Mouse (Mus musculus): ENCODE data around the gene Mb. TPM values are rescaled to one million over a fixed set of nuclear protein-coding genes. Genes with fewer than 3 reads are reported as not detected.
"Not testable (repeated sequence)": the region's sequence is repeated elsewhere in the genome, so short reads cannot be mapped to it uniquely, and the experiment has no call there.

Gene Mb
- polyA plus RNA-seq, 1 experiment from 2014 or later: 0.20 TPM

GRCm38 (mm10) chr15:77079256-77079822 is 28.9 kb upstream of the Mb start:
- H3K4me1 ChIP-seq: peaks cover 47% of the 10 kb centered on the region
- no peaks in the 10 kb centered on the region for H3K27me3 ChIP-seq (ENCODE audit: poor library complexity, severe bottlenecking)
- no peaks in the 10 kb centered on the region for H3K9me3 ChIP-seq
- peaks cover 77% of the 10 kb centered on the region for H3K36me3 ChIP-seq (replicated peaks)
- no peak overlapping the region for H3K4me3 ChIP-seq
- WGBS: 67% methylated on average over 14 of the region's 14 CpGs
- no peak for DNase-seq (ENCODE audit: extremely low spot score, low spot score)
- 0 out of 2 replicates have a peak overlapping the region, but pooled peaks have one; percentile 20 for H3K27ac ChIP-seq

DNA sequence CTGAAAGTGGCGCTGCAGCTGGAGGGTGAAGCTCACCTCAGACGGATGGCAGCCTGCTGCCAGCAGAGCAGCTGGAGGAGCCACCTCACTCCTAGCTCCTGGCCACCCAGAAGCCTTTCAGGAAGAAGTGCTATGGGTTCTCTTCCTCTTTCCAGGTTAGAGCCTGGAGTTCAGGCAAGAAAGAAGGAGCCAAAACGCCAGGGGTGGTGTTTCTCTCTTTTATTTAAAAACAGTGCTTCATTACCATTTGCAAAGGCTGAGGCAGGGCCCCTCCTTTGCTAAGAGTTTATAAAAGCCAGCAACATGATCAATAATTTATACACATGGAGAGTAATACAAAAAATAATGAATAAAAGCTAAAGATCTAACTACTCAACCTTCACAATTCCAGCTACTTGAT is 28.3 kb upstream of the Mb start:
- no peak overlapping the region for H3K27ac ChIP-seq
- no peak overlapping the region for H3K4me3 ChIP-seq
- peaks cover 43% of the 10 kb centered on the region for H3K4me1 ChIP-seq
- DNase-seq (ENCODE audit: extremely low spot score, low spot score): no peak
- no peaks in the 10 kb centered on the region for H3K27me3 ChIP-seq (ENCODE audit: poor library complexity, severe bottlenecking)
- 60% methylated on average over 3 of the region's 3 CpGs for WGBS
- peaks cover 74% of the 10 kb centered on the region for H3K36me3 ChIP-seq (replicated peaks)
- no peaks in the 10 kb centered on the region for H3K9me3 ChIP-seq

GRCm38 (mm10) chr15:77077906-77078305 is 27.4 kb upstream of the Mb start:
- Histone ChIP-seq H3K27ac (no peak overlapping the region), H3K4me1 (peaks cover 35% of the 10 kb centered on the region), H3K4me3 (no peak overlapping the region), H3K36me3 (replicated peaks) (peaks cover 68% of the 10 kb centered on the region), H3K27me3 (ENCODE audit: poor library complexity, severe bottlenecking) (no peaks in the 10 kb centered on the region), H3K9me3 (no peaks in the 10 kb centered on the region)
- no peak for DNase-seq (ENCODE audit: extremely low spot score, low spot score)
- WGBS: 91% methylated on average over 9 of the region's 9 CpGs

DNA sequence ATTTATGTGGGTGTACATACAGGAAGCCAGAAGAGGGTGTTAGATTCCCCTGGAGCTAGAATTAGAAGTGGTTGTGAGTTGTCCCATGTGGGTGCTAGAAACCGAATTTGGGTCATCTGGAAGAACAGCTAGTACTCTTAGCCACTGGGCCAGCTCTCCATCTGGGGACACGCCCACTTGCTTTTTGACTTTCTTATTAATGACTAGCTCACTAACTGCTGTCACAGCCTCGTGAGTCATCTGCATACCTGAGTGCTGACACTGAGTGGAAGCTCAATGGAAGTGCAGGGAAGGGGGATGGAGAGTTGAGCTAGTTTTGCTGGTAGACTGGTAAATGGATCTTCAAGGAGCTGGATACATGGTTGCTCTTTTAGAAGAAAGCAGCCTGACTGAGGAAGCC is 26.1 kb upstream of the Mb start:
- WGBS: 89% methylated on average over 3 of the region's 3 CpGs
- Histone ChIP-seq H3K4me3 (no peak overlapping the region), H3K36me3 (replicated peaks) (peaks cover 54% of the 10 kb centered on the region), H3K27me3 (ENCODE audit: poor library complexity, severe bottlenecking) (no peaks in the 10 kb centered on the region), H3K4me1 (peaks cover 30% of the 10 kb centered on the region), H3K9me3 (no peaks in the 10 kb centered on the region), H3K27ac (no peak overlapping the region)
- no peak for DNase-seq (ENCODE audit: extremely low spot score, low spot score)

- H3K4me1 ChIP-seq: peaks cover 11% of the 10 kb centered on the region
- no peak for DNase-seq (ENCODE audit: extremely low spot score, low spot score)
- H3K27ac ChIP-seq: no peak overlapping the region
- no peak overlapping the region for H3K4me3 ChIP-seq
- no peaks in the 10 kb centered on the region for H3K27me3 ChIP-seq (ENCODE audit: poor library complexity, severe bottlenecking)
- WGBS: 77% methylated on average over 4 of the region's 4 CpGs
- H3K36me3 ChIP-seq (replicated peaks): peaks cover 22% of the 10 kb centered on the region
- H3K9me3 ChIP-seq: no peaks in the 10 kb centered on the region
These were observed 22.2 kb upstream of the Mb start for GRCm38 (mm10) chr15:77072556-77073163.

DNA sequence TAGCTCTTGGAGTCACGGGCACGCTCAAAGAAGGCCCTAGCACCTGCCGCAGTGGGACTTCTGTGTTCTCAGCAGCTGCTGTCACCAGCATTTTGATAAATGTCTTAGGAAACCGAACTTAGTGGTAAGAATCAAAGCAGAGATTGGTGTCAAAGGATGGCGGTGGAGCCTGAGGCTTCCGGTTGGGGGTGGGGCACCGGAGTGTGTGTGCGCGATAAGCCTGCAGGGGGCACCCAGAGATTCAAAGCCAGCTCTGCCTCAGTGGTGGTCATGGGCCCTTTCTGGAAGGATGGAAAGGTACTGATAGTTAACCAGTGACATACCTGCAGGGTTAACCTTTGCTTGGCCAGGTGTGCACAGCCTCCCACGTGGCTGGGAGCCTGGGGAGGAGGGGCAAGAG is 21.0 kb upstream of the Mb start:
- Histone ChIP-seq H3K27ac (peak overlapping the region; percentile 3; the same call in 1 of the 2 replicates), H3K4me3 (peak overlapping the region; percentile 6; the same call in 1 of the 2 replicates), H3K36me3 (replicated peaks) (peaks cover 10% of the 10 kb centered on the region), H3K27me3 (ENCODE audit: poor library complexity, severe bottlenecking) (no peaks in the 10 kb centered on the region), H3K4me1 (peaks cover 11% of the 10 kb centered on the region), H3K9me3 (no peaks in the 10 kb centered on the region)
- WGBS: 26% methylated on average over 10 of the region's 10 CpGs
- DNase-seq (ENCODE audit: extremely low spot score, low spot score): peak; percentile 23

GRCm38 (mm10) chr15:77070745-77071268 is 20.3 kb upstream of the Mb start:
- 90% methylated on average over 11 of the region's 11 CpGs for WGBS
- DNase-seq (ENCODE audit: extremely low spot score, low spot score): no peak
- Histone ChIP-seq H3K4me1 (peaks cover 11% of the 10 kb centered on the region), H3K27me3 (ENCODE audit: poor library complexity, severe bottlenecking) (no peaks in the 10 kb centered on the region), H3K36me3 (replicated peaks) (peaks cover 5% of the 10 kb centered on the region; the same call in 1 of the 2 replicates), H3K9me3 (no peaks in the 10 kb centered on the region), H3K27ac (peak overlapping the region; percentile 3; the same call in 1 of the 2 replicates), H3K4me3 (no peak overlapping the region)

- H3K4me1 ChIP-seq: peaks cover 11% of the 10 kb centered on the region
- H3K36me3 ChIP-seq (replicated peaks): no peaks in the 10 kb centered on the region
- no peak overlapping the region for H3K27ac ChIP-seq
- 82% methylated on average over 3 of the region's 3 CpGs for WGBS
- H3K9me3 ChIP-seq: no peaks in the 10 kb centered on the region
- no peak for DNase-seq (ENCODE audit: extremely low spot score, low spot score)
- H3K4me3 ChIP-seq: no peak overlapping the region
- H3K27me3 ChIP-seq (ENCODE audit: poor library complexity, severe bottlenecking): no peaks in the 10 kb centered on the region
These were observed 18.5 kb upstream of the Mb start for GRCm38 (mm10) chr15:77069019-77069418.

DNA sequence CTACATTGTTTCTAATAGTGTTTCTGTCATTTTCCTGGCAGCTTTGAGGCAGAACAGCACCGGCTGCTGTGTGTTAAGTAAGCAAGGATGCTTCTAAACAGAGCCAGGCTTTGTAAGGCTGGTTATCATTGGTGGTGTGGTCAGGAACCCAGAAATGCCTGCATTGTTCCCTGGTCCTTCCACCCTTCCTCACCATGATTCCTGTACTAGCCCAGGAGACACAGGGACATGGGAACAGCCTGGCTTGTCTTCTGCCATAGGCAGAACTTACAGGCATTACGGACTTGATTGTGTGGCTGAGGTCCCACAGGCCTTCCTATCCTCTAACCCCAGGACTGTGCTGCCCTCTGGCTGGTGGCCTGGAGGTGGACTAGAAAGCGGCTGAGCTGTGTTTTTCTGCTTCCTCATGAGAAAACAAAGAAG is 18.0 kb upstream of the Mb start:
- DNase-seq (ENCODE audit: extremely low spot score, low spot score): no peak
- no peaks in the 10 kb centered on the region for H3K27me3 ChIP-seq (ENCODE audit: poor library complexity, severe bottlenecking)
- peaks cover 11% of the 10 kb centered on the region for H3K4me1 ChIP-seq
- H3K36me3 ChIP-seq (replicated peaks): no peaks in the 10 kb centered on the region
- H3K27ac ChIP-seq: no peak overlapping the region
- no peaks in the 10 kb centered on the region for H3K9me3 ChIP-seq
- no peak overlapping the region for H3K4me3 ChIP-seq
- 74% methylated on average over 3 of the region's 3 CpGs for WGBS

DNA sequence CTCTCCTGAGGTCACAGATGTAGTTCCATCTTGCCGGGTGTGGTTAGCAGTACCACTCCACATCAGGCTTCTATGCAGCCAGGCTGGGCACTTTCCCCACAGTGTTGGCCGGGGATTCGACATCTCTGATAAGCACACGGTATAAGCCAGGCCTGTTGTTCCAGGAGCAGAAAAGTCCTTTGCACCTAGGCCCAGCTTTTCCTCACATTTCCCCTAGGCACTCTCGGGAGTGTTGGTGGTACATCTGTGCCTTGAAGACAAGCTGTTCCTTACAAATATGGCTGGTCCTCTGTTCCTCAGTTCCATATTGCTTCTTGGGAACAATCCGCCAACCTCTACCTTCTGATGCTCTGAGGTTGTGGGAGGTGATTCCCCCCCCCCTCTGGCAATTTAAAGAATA is 15.8 kb upstream of the Mb start:
- no peaks in the 10 kb centered on the region for H3K9me3 ChIP-seq
- H3K27me3 ChIP-seq (ENCODE audit: poor library complexity, severe bottlenecking): no peaks in the 10 kb centered on the region
- no peaks in the 10 kb centered on the region for H3K36me3 ChIP-seq (replicated peaks)
- no peak overlapping the region for H3K27ac ChIP-seq
- WGBS: 92% methylated on average over 6 of the region's 6 CpGs
- no peak for DNase-seq (ENCODE audit: extremely low spot score, low spot score)
- peaks cover 5% of the 10 kb centered on the region for H3K4me1 ChIP-seq
- H3K4me3 ChIP-seq: no peak overlapping the region

DNA sequence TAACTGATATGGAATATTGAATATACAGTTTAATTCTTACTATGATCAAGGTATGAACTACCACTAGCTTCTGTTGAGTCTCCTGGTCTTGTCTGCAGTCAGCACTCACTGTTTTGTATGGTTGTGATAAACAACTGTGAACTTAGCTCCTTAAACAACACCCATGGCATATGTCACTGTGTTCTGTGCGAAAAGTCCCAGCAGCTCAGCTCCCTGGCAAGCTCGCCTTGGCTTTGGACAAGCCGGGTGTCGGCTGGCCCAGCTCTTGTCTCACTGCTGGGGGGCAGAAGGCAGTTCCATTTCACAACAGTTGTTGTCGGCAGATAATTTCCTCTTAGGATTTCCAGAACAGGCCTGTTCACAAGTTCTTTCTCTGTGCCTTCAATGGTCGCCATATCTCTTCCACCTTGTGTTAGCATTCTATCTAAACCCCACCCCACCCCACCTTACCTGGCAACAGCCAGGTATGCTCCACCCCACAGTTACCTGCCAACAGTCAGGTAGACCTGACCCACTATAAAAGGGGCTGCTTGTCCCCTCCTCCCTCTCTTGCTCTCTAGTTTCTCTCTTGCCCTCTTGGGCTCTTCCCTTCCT is 14.9 kb upstream of the Mb start:
- no peak overlapping the region for H3K27ac ChIP-seq
- 90% methylated on average over 6 of the region's 6 CpGs for WGBS
- no peaks in the 10 kb centered on the region for H3K4me1 ChIP-seq
- no peaks in the 10 kb centered on the region for H3K9me3 ChIP-seq
- no peak for DNase-seq (ENCODE audit: extremely low spot score, low spot score)
- H3K4me3 ChIP-seq: no peak overlapping the region
- no peaks in the 10 kb centered on the region for H3K36me3 ChIP-seq (replicated peaks)
- H3K27me3 ChIP-seq (ENCODE audit: poor library complexity, severe bottlenecking): no peaks in the 10 kb centered on the region

- no peak for DNase-seq (ENCODE audit: extremely low spot score, low spot score)
- Histone ChIP-seq H3K27ac (no peak overlapping the region), H3K36me3 (replicated peaks) (no peaks in the 10 kb centered on the region), H3K27me3 (ENCODE audit: poor library complexity, severe bottlenecking) (no peaks in the 10 kb centered on the region), H3K9me3 (peaks cover 8% of the 10 kb centered on the region), H3K4me3 (no peak overlapping the region), H3K4me1 (no peaks in the 10 kb centered on the region)
These were observed 12.3 kb upstream of the Mb start for GRCm38 (mm10) chr15:77062746-77063145.

DNA sequence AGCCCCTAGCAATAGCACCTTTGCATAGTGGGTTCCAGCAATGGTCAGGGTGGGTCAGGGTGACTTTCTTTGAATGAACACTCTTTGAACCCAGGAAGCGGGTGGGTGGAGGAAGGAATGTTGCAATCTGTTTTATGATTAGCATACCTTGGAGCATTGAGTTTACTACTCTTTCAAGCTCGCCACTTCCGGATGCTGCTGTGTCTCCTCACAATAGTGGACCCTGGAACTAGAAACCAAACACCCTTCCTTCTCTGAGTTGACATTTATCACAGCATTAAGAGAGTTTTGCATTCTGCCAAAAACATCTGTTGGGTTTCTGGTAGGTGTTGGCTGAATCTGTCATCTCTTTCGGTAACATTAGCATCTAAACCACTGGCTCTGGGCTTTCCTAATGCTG is 8.9 kb upstream of the Mb start:
- peaks cover 27% of the 10 kb centered on the region for H3K4me1 ChIP-seq
- not testable (repeated sequence) for H3K27me3 ChIP-seq (ENCODE audit: poor library complexity, severe bottlenecking); H3K36me3 ChIP-seq (replicated peaks); H3K9me3 ChIP-seq; DNase-seq (ENCODE audit: extremely low spot score, low spot score); H3K4me3 ChIP-seq; H3K27ac ChIP-seq
- 93% methylated on average over 4 of the region's 4 CpGs for WGBS

All from forebrain, embryonic 10.5 days (tissue).